Mouse (Mus musculus) adrenal gland, postnatal 4 days (tissue): Measurements from ENCODE around the gene Gtdc1. TPM values are rescaled to one million over a fixed set of nuclear protein-coding genes. Genes with fewer than 3 reads are reported as not detected.

Experiments
- DNase-seq, 2 experiments: peaks; one replicate each; pipeline ENCODE4 v3.0.0; 2021 to 2022; ENCODE audit warnings: low spot score in 2 of 2, mixed read lengths in 2 of 2
- long read RNA-seq, 2 experiments: library from polyadenylated mRNA; stranded (forward); transcript quantifications; one replicate each; pipeline ENCODE4 v2.0.0; 2021
- total RNA-seq, 2 experiments: library from RNA; stranded (reverse); gene quantifications; 2 replicates each; pipeline ENCODE4 v1.2.3; 2021

The Gtdc1 gene
- 10 to 100 TPM; 23.9 to 28.1 TPM for total RNA-seq
- long read RNA-seq, experiment 1, partial matches to known transcripts: 0 of 2 reads
- long read RNA-seq, experiment 1, other reads (novel, unspliced or antisense): 1 of 2 reads
- long read RNA-seq, experiment 2, partial matches to known transcripts: 0 of 9 reads
- long read RNA-seq, experiment 2, other reads (novel, unspliced or antisense): 8 of 9 reads

- no peak for DNase-seq
These were observed at the start of gene Gtdc1 for GRCm38 (mm10) chr2:44927482-44927811. Gene Gtdc1, minus strand, starts transcription at chr2:44927657.

GRCm38 (mm10) chr2:44977051-44977450 is 49.6 kb upstream of the Gtdc1 start:
- no peak for DNase-seq

GRCm38 (mm10) chr2:44976484-44976883 is 49.0 kb upstream of the Gtdc1 start:
- DNase-seq: no peak

- no peak for DNase-seq
These were observed 46.4 kb upstream of the Gtdc1 start for GRCm38 (mm10) chr2:44973828-44974227.

- no peak for DNase-seq
These were observed 42.7 kb upstream of the Gtdc1 start for GRCm38 (mm10) chr2:44970087-44970646.

GRCm38 (mm10) chr2:44969640-44970039 is 42.2 kb upstream of the Gtdc1 start:
- no peak for DNase-seq

GRCm38 (mm10) chr2:44969226-44969625 is 41.8 kb upstream of the Gtdc1 start:
- DNase-seq: peak in 1 of 2 experiments; percentile 34

- no peak for DNase-seq
These were observed 38.5 kb upstream of the Gtdc1 start for GRCm38 (mm10) chr2:44965834-44966555.

GRCm38 (mm10) chr2:44962620-44963019 is 35.2 kb upstream of the Gtdc1 start:
- DNase-seq: no peak

- DNase-seq: no peak
These were observed 33.7 kb upstream of the Gtdc1 start for GRCm38 (mm10) chr2:44961192-44961591.

- DNase-seq: no peak
These were observed 33.1 kb upstream of the Gtdc1 start for GRCm38 (mm10) chr2:44960561-44960960.

GRCm38 (mm10) chr2:44957329-44957797 is 29.9 kb upstream of the Gtdc1 start:
- no peak for DNase-seq

- DNase-seq: no peak
These were observed 28.8 kb upstream of the Gtdc1 start for GRCm38 (mm10) chr2:44956232-44956631.

GRCm38 (mm10) chr2:44955506-44955905 is 28.0 kb upstream of the Gtdc1 start:
- DNase-seq: no peak

- no peak for DNase-seq
These were observed 26.7 kb upstream of the Gtdc1 start for GRCm38 (mm10) chr2:44954180-44954579.

GRCm38 (mm10) chr2:44952830-44953422 is 25.5 kb upstream of the Gtdc1 start:
- DNase-seq: no peak

GRCm38 (mm10) chr2:44951651-44952213 is 24.3 kb upstream of the Gtdc1 start:
- no peak for DNase-seq

GRCm38 (mm10) chr2:44944689-44945088 is 17.2 kb upstream of the Gtdc1 start:
- DNase-seq: no peak

- DNase-seq: no peak
These were observed 3.5 kb upstream of the Gtdc1 start for GRCm38 (mm10) chr2:44930951-44931350.

GRCm38 (mm10) chr2:44928631-44929030 is 1.2 kb upstream of the Gtdc1 start:
- DNase-seq: no peak

GRCm38 (mm10) chr2:44926683-44927481 is 575 bp downstream of the Gtdc1 start:
- peak; percentile 76 to 81 for DNase-seq
